Mouse (Mus musculus) common myeloid progenitor, adult 5-6 weeks (primary cell): ENCODE results near the gene Gtf2h2. TPM values are rescaled to one million over a fixed set of nuclear protein-coding genes. Genes with fewer than 3 reads are reported as not detected.
"Not testable (repeated sequence)": the region's sequence is repeated elsewhere in the genome, so short reads cannot be mapped to it uniquely, and the experiment has no call there.

Experiments used
- ATAC-seq: replicated peaks from 2 replicates; pipeline ENCODE4 v1.8.0; 2016; ENCODE audit warnings: low read depth, mild to moderate bottlenecking, moderate TSS enrichment, inconsistent platforms; ENCODE audit not compliant: poor library complexity, severe bottlenecking
- total RNA-seq: library from RNA; stranded (forward); fragments of 200-1000, 187-1606 nt; gene quantifications from 2 replicates; pipeline ENCODE4 v1.2.3, GENCODE M21; 2017

The Gtf2h2 gene
- 54.2 and 85.3 TPM in 2 replicates for total RNA-seq

DNA sequence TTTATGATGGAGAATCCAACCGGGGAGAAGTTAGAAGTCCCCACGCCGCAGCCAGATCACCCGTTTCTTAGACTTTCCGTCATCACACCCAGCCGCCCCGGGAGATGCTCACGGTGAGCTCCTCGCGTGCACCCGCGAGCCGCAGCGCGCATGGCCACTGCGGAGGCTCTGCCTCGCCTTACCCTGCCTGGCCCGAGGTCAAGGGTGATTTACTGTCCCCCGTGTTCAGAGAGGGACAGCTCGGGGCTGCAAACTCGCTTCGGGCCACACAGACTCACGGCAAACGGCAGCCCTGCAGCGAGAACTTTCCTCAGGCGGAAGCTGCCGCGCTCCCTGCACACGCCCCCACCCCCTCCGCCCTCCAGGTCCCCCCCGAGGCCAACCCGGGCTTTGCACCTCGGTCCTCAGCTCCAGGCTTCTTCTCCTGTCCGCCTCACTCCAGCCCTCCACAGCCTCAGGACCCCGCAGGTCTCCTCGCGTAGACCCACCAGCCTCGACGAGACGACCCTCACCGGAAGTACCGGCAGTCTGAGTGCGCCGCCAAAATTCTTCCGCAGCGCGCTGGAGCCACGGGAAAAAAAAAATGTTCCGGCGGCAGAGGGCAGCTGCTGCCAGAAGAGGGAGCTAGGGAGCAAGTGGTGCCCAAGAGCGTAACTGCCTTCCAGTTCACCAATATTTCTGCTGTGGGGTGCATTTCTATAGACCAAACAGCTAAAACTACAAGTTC lies at the start of gene Gtf2h2:
TSS of gene Gtf2h2 (minus strand) at position 519 of the 727 bp plus-strand sequence.
- peak; percentile 89 for ATAC-seq

DNA sequence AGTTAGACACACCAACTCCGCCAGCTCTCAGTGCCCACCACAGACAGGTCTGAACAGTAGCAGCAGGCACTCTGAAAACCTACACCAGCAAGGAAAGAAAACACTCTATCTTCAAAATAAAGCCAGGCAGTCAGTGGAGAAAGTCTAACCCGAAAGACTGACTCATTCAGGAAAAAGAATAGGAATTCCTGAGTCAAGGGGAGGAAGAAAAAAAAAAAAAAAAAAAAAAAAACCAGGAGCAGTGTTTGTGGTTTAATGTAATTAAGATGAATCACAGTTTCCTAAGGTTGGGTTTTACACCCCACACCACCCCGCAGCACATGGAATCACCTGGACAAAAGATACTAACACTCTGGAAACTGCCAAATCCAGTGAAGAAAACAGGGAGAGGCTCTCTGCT lies 43.8 kb upstream of the Gtf2h2 start:
- ATAC-seq, result no peak

GRCm38 (mm10) chr13:100532788-100533365 lies 40.5 kb upstream of the Gtf2h2 start:
- no peak for ATAC-seq

- no peak for ATAC-seq
Observed at GRCm38 (mm10) chr13:100526649-100527038, 34.3 kb upstream of the Gtf2h2 start.

DNA sequence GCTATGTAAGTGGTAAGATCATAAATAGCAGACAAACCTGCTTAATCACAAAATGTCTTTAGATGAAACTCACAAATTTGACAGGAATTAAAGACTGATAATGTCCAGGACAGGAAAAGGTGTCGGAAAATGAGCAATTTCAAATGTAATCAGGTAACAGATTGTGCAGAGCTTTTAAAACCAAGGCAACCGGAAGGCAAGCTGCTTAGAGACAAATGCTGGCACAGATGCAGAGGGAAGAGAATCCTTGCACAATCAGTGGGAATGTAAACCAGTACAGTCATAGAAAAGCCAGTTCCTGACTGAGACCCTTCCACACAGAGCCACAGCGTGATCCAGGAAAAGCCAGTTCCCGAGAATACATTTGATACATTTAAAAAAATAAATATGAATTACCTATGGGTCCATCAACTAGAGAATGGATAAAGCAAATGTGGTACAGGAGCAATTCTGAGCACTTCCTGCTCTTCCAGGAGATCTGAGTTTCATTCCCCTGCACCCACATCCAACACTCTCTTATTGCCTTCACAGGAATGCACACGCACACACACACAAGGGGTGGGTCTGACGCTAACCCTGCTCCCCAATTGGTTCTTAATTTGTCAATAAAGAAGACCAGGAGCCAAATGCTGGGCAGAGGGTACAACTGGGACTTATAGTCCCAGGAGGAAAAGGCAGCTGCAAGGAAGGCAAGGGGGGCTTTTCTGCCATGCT lies 33.7 kb upstream of the Gtf2h2 start:
- ATAC-seq, result no peak

- no peak for ATAC-seq
Observed at GRCm38 (mm10) chr13:100524896-100525295, 32.5 kb upstream of the Gtf2h2 start.

GRCm38 (mm10) chr13:100523698-100524097 lies 31.3 kb upstream of the Gtf2h2 start:
- no peak for ATAC-seq

- ATAC-seq, result no peak
Observed at GRCm38 (mm10) chr13:100521724-100522591, 29.6 kb upstream of the Gtf2h2 start.

GRCm38 (mm10) chr13:100519162-100519561 lies 26.8 kb upstream of the Gtf2h2 start:
- ATAC-seq, result no peak

- no peak for ATAC-seq
Observed at GRCm38 (mm10) chr13:100518191-100518590, 25.8 kb upstream of the Gtf2h2 start.

DNA sequence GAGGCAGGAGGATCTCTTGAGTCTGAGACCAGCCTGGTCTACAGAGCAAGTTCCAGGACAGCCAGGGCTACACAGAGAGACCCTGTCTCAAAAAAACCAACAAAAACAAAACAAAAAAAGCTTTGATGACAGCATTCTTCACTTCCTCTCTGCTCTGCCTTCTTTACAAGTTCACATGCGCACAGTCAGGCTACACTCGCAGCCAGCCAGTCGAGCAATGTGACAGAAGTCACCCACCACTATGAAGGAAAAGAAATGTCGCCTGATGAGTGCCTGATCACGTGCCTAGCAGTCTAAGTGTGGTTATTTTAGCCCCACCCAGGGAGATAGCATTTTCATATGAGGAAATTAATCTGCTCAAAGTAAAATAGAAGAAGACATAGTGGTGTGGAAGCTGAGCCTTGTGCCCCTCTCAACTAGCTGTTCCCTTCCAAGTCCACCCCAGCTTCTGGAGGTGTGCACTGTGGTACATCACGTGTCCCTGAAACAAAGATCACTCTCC lies 25.3 kb upstream of the Gtf2h2 start:
- no peak for ATAC-seq

DNA sequence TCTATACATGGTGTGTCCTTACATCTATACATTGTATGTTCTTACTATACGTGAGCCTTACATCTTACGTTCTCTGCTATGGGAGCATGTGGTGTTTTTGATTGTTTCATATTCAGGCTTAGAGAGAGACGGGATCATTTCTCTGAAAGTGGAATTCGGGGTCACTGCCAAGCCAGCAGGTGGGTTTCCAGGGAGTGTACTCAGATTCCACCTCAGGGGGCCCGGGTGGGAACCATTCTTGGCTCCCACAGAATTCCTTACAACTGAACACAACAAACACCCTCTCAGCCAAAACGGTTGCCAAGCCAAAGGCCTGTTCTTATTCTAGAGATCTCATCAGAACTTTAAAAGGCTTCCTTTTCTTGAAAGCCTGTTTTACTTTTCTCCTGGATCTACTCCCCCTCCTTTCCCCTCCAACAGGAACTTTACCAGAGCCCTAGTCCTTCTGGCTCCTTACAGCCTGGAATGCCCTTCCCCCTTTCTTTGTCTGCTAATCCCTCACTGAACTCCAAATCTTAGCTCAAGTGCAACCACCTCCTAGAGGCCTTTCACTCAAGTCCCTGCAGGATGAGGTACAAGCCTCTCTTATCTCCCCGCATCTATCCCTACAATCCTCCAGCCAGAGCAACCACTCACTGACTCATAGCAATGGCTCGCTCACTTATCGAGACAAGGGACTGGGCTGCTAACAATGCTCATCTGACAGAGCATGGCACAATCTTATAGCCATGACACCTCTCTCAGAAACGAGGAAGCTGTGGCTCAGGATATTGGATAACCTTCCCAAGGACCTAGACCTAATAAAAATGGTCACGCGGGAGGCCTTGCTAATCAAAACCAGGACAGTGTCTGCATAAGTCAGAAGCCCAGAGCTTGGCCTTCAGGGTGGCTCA lies 24.1 kb upstream of the Gtf2h2 start:
- ATAC-seq, result no peak

DNA sequence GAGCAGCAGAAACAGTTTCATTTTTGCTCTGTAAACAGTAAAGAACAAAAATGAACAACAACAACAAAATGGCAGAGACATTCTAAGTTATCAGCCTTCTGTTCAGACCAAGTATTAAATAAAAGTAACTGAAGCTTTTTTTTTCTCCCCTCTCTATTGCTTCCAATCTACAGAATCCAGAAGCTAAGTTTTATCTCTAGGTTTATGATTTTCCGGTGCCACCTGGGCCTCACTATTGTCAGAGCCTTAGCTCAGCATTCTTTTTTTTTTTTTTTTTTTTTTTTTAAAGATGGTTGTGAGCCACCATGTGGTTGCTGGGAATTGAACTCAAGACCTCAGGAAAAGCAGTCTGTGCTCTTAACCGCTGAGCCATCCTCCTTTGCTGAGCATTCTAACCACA lies 20.4 kb upstream of the Gtf2h2 start:
- ATAC-seq, result no peak

DNA sequence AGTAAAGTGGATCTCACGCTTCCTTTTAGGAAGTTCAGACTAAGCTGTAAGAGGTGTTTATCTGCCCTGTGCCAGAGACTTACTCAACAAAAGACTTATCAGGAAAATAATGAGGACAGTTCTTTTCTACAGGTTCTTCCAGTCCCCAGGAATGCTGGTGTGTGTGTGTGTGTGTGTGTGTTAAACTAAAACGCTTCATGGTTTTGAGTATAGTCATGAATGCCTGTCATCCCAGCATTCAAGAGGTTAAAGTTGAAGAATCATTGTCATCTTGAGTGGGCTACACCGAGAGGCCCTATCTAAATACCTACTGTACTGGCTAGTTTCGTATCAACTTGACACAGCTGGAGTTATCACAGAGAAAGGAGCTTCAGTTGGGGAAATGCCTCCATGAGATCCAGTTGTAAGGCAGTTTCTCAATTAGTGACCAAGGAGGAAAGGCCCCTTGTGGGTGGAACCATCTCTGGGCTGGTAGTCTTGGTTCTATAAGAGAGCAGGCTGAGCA lies 19.5 kb upstream of the Gtf2h2 start:
- no peak for ATAC-seq

DNA sequence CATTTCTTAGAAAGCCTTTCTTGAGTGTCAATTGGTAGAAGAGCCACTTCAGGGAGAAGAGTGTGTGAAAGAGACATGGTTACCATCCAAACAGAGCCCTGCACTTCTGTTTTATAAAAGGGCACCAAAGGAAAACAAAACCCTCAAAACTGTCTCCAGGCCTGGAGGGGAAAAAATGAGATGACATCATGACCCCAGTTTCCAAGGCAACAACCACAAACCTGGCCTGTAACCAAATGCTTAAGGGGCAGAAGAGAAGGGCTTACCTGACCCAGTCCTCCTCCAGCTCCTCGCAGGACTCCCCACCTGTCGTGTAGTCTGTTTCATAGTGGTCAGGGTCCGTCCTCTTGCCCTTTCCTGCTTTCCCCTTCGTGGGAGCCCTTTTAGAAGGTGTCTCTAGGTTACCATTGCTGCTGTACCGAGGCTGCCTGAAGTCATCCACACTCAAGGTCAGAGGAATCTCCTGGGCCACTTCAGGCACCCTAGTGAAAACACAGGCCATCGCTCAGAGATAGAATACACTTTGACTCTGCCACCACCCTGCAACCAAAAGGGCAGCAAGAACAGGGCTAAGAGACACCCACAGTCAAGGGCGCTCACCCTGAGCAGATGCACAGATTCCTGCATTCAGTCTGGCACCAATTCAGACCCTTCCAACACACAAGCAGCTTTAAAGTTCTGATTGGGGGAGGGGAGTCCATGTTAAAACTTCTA lies 18.9 kb upstream of the Gtf2h2 start:
- ATAC-seq, result 0 out of 2 replicates have a peak, but pooled peaks have one; percentile 29

GRCm38 (mm10) chr13:100499625-100500024 lies 7.2 kb upstream of the Gtf2h2 start:
- peak; percentile 42; the same call in 1 of the 2 replicates for ATAC-seq

DNA sequence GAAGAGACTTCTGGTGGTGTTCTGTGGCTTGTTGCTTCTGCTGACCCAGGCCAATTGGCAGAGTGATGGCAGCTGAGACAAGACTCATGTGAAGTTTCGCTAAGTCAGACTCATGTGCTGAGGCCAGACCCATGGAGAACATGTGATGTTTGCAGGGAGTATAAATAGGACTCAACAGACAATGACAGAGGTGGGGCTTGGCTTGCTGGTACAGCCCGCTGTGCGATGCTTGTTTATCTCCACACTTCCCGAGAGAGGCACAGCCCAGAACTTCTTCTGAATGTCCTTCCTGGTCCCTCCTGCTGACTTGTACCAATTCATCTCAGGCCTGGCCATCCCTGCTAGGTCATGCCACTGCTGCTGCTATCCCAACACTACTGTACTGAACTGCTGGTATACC lies 3.0 kb upstream of the Gtf2h2 start:
- ATAC-seq, result no peak

- ATAC-seq, result not testable (repeated sequence)
Observed at GRCm38 (mm10) chr13:100494370-100494769, 2.0 kb upstream of the Gtf2h2 start.
